Mouse (Mus musculus): Measurements from ENCODE around the gene Nrxn3. TPM values are rescaled to one million over a fixed set of nuclear protein-coding genes. Genes with fewer than 3 reads are reported as not detected.

Nrxn3 gene
- total RNA-seq, 2 experiments from 2014 or later = 217 to 239 TPM

DNA sequence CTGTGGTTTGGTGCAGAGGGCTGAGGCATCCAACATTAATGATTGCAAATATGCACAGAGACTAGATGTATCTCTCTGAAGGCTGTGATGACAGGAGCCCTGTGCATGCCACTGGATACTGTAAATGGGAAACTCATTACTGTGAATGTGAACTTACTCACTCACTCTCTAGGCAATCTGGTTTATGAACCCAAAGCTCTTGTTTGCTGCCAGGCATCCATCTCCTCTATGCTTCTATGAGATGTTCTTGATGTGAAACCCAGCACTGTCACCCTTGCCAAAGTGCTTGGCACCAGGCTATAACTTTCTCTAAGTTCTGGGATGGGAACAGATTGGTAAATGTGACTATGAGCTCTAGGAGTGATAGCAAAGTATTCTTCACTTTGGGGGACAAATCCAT is 317.5 kb downstream of the Nrxn3 start:
- no peak for DNase-seq (ENCODE audit: low spot score in 2 of 2)

DNA sequence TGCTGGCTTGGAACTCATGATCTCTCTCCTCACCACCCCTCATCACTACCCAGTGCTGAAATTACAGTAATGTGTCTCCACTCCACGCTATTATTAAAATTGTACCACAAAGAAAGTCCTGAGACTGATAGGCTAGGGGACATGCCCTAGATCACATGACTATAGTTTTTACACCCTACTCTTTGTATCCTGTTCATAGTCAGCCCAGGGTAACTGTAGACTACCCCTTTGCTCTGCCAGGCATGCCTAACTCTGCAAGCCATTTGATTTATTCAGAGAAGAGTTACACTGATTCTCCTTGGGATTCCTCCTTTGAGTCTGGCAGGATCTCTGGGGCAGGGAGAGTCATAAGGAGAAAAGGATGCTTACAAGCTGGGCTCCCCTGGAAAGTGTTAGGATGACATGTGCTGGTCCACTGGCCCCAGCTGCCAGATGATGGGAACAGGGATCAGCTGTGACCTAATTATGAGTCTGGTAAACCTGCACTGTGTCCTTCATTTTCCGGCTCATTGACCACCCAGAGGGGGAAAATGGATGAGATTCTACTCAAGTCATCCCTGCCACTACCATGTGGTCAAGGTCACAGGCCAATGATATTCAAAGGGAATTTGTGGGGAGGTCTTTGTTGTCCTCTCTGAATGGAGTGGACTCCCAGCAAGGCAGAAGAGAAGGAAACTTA is 318.9 kb downstream of the Nrxn3 start:
- no peak for DNase-seq (ENCODE audit: low spot score in 2 of 2)

- no peak for DNase-seq (ENCODE audit: low spot score in 2 of 2)
Observed at GRCm38 (mm10) chr12:89049279-89049678, 326.6 kb downstream of the Nrxn3 start.

DNA sequence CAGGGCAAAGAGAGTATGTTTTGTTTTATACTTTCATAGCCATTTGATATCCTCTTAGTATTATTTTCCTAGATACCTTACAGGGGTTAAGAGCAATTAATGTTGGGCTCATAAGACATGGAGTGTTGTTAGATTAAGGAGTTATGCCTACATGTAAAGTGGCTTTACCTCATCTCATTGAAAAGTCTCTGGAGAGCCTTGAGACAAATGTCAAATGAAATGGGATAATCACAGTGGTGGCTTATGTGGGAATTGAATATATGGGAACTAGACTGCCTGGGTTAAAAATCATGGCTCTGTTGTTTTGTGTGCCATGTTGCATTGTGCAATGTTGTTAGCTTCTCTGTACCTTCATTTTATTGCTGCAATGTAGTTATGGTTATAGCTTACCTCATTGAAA is 327.0 kb downstream of the Nrxn3 start:
- no peak for DNase-seq (ENCODE audit: low spot score in 2 of 2)

DNA sequence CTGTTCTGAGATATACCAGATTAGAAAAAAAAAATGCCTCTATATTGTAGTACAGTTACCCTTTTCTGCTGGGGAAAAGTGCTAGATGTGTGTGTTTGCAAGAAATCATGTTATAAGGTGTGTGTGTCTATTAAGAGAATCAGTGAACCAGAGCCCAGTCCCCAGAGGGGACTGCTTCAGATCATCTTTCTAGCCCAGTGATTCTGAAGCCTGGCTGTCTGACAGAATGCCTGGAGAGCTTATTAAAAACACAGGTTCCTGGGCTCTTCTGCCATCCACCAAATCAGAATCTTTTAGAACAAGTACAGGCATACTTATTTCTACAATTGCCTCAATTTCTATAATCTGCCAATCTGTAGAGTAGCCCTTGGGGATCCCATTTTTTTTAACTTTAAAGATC is 349.8 kb downstream of the Nrxn3 start:
- DNase-seq (ENCODE audit: low spot score in 2 of 2) = no peak

DNA sequence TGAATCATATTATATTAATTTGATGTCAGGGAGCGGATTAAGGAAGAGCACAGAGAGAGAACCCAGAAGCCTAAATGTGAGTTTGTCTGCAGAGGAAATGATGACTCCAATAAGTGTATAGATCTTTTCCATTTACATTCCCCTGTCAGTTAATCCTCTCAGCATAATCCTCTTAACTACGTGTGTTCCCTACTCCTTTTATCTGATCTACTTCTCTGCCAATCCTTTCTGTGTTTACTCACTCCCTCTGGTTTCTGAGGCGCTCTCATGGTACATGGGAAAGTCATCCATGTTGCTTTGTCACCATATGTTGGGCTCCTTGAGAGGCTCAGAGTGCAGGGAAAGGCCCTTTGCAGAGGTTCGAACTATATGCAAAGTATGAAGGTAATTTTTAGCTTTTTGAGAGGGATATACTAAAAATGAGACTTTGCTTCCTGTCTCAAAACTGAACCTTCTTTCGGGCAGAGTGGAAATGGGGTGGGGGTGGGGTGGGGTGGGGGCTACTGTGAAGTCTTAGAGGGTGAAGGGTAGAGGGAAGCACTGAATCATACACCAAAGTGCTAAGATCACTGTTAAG is 350.6 kb downstream of the Nrxn3 start:
- no peak for DNase-seq (ENCODE audit: low spot score in 2 of 2)

- peak; percentile 50 to 52 for DNase-seq (ENCODE audit: low spot score in 2 of 2)
Observed at GRCm38 (mm10) chr12:89074551-89075295, 352.0 kb downstream of the Nrxn3 start.

DNA sequence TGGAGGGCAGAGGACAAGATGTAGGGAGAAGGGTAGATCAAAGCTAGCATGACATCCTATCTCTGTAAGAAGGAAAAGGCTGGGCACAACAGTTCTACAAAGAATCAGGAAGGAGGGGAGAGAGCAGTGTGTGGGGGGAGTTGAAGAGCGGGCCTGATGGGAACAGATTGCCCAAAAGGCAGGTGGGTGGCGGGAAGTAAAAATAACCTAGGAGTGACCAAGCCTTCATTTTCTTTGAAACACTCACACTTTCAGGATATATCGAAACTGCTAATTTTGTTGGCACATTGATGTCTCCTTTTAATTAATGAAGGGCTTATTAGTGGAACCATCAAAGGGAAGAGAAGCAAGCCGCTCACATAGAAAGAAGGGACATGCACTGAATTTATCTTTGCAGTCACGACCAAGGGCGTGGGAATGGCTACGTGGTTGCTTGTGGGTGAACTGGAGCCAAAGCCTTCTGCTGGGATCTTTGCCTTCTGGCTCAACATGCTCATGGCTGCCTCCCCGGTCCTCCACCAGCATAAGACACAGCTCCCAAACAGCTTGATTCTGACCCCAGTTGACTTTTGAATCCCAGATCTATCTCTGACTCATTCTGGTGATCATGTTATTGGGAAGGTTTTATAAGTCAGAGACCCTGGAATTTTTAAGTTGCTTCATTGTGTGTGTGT is 371.3 kb downstream of the Nrxn3 start:
- DNase-seq (ENCODE audit: low spot score in 2 of 2) = peak; percentile 67 to 74

DNA sequence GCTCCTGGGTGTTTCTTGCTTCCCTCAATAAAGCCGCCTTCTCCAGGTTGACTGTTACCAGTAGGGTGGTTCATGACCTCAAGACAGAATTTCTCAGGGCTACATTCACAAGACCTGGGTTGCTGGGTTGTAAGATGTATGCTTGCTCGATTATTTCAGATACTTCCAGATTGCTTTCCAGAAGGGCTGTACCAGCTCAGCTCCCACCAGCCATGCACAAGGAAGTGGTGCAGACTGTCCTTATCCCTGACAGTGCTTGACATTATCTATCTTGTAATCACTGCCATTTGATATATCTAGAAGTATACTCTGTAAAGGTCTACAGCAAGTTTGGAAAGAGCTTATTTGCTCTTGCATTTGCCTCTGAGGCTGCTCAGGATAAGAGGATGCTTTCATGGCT is 374.9 kb downstream of the Nrxn3 start:
- no peak for DNase-seq (ENCODE audit: low spot score in 2 of 2)

DNA sequence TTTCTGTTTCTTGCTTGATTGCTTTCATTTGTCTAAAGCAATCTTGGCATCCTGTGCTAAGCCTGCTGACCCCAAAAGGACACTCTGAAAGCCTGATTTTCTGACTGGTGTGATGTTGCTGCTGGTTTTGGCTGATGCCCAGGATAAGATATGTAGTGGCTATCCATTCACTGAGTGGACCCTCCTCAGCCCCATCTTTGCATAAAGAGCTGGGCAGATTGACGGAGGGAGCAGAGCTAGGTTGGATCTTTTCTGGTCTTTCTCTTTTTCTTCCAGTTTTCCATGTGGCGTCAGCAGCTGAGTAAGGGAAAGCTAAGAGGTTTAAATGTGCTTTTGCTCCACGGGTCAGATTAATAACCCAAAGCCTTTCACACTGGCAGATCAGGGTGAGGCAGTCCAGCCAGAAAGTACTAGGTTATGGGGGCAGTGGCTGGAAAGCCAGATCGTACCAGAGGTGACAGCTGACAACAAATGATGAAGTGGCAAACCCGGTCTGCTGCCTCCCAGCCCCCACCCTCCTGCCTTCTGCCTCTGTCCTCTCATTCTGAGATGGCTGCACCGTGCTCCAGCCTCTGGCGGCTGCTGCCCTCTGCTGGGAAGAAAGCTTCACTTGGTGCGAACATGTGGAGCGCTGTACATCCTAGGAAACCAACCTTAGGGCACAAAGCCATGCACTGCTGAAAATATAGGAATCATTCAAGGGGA is 383.5 kb downstream of the Nrxn3 start:
- peak; percentile 90 to 91 for DNase-seq (ENCODE audit: low spot score in 2 of 2)

- no peak for DNase-seq (ENCODE audit: low spot score in 2 of 2)
Observed at GRCm38 (mm10) chr12:89106881-89107584, 384.4 kb downstream of the Nrxn3 start.

GRCm38 (mm10) chr12:89109779-89110335 is 387.2 kb downstream of the Nrxn3 start:
- DNase-seq (ENCODE audit: low spot score in 2 of 2) = no peak

GRCm38 (mm10) chr12:89128602-89129001 is 405.9 kb downstream of the Nrxn3 start:
- DNase-seq (ENCODE audit: low spot score in 2 of 2) = no peak

- peak; percentile 63 to 80 for DNase-seq (ENCODE audit: low spot score in 2 of 2)
Observed at GRCm38 (mm10) chr12:89129139-89129907, 406.6 kb downstream of the Nrxn3 start.

- peak in 1 of 2 experiments; percentile 20 for DNase-seq (ENCODE audit: low spot score in 2 of 2)
Observed at GRCm38 (mm10) chr12:89134333-89134732, 411.7 kb downstream of the Nrxn3 start.

DNA sequence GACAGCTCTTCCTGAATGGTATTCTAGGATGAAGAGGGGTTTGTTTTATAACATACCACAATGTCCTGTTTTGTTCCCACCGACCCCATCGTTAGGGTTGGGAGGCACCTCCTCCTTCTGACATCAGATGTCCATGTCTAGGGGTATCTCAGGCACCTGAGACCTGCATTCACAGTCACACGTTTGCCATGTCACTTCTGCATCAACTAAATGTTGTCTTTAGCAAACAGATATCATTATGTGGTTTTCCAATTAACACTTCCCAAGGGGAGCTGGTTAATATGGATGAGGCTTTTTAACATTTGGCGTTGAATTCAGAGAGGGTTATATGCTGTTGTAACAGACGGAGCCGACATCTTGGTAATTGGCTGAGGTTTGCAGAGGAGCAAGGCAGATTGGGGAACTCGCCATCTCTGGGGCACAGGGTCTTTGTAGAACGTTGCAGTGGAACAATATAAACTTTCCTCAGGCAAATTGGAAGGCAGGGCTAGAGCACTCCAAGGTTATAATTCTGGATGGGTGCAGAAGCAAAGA is 412.2 kb downstream of the Nrxn3 start:
- no peak for DNase-seq (ENCODE audit: low spot score in 2 of 2)

GRCm38 (mm10) chr12:89148974-89149411 is 426.3 kb downstream of the Nrxn3 start:
- DNase-seq (ENCODE audit: low spot score in 2 of 2) = no peak

DNA sequence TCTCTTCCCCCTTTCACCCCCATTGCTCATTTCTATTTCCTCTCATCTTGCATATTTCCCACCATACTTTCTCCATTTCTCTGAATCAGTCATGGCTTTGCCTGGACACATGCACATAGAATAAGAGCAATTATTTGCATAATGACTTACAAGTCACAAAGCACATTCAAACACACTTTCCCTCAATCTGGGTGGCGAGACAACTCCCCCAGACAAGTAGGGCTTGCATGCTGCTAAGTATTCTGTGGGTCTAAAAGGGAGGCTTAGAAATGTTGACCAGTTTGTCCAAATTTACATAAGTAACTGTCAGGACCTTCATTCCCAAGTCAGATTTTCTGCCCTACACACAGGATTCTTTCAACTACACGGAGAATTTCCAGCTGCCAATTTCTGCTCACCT is 426.8 kb downstream of the Nrxn3 start:
- no peak for DNase-seq (ENCODE audit: low spot score in 2 of 2)

DNA sequence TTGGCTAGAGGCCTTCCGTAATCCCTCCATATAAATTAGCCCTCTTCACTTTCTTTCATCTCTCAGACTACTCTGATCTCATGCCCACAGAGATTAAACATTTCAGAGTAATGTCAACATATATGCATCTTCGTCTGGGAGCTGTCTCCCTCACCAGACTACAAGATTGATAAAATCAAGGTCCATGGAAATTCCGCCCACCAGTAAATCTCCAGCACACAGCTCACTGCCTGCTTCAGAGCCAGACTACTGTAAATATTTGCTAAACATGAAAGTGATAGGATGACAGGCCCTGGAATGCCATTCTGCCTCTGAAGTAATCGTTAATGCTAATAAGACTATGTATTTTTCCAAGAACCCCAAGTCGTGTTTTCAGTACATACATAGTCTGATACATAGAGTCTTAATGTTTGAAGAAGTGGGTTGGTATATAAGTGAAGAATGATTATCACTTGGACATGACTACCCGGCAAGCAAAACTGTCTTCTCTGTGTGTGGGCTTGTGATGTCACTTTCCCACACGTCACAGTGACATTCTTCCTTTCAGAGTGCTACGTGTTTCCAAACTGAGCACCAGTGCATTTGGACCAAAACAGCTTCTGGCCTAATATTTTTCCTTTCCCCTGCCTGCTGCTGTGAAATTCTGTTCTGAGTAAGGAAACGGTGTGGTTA is 433.5 kb downstream of the Nrxn3 start:
- DNase-seq (ENCODE audit: low spot score in 2 of 2) = no peak

Measured in left cerebral cortex, adult 18-20 months (tissue).